Comparison of ENCODE assay signal across 8 mouse cellular contexts in the genomic region with DNA sequence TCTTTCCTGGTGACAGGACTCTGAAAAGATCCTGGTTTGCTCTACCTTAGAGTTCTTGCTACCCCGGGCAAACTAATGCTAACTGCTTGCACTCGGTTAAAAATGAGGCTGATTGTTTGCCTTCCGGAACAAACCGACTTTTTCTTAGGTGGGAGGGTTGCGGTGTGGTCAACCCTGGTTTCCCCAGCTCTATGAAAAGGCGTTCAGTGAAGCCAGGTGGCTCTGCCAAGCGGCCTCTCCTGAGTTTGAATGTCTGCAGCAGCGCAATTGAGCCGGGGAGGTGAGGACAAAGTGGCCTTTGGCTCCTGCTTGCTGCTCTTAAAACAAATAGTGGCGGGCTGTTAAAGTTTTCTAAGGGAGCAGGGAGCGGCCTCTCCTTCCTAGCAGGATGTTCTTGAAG. TPM values are rescaled to one million over a fixed set of nuclear protein-coding genes. Genes with fewer than 3 reads are reported as not detected.
DNase-seq lines count a peak whose midpoint lies in the region; ATAC-seq lines count a peak whose summit lies in the region.

No protein-coding gene starts in this region.

- peak overlapping the region; percentile 47 for H3K4me3 ChIP-seq in heart, embryonic 12.5 days
- peak overlapping the region; percentile 59 for H3K4me3 ChIP-seq in limb, embryonic 10.5 days
- H3K4me3 ChIP-seq in midbrain, embryonic 13.5 days (replicated peaks): peak overlapping the region; percentile 44; the same call in 1 of the 2 replicates

- ATAC-seq in heart, embryonic 12.5 days (ENCODE audit: insufficient number of reproducible peaks, low FRiP score): no peak
- ATAC-seq in hematopoietic stem cell, adult 5-6 weeks (replicated peaks in 1 of 2; ENCODE audit: insufficient read depth in 1 of 2, low FRiP score in 2 of 2, low TSS enrichment in 1 of 2, low read depth in 1 of 2, poor library complexity in 2 of 2, severe bottlenecking in 2 of 2): peak; percentile 41 to 55; a peak in 3 of 4 replicates
- ATAC-seq in midbrain, embryonic 13.5 days: no peak

- 32% methylated on average over 11 of the region's 11 CpGs for WGBS in heart, embryonic 12.5 days
- WGBS in limb, embryonic 10.5 days: 29% methylated on average over 11 of the region's 11 CpGs
- WGBS in midbrain, embryonic 13.5 days: 34% methylated on average over 11 of the region's 11 CpGs

- DNase-seq in heart, adult 9 months (ENCODE audit: low spot score in 2 of 2): no peak
- DNase-seq in limb, embryonic 10.5 days (ENCODE audit: low spot score): peak; percentile 38
- peak; percentile 77 for DNase-seq in yolk sac, embryonic 10.5 days (ENCODE audit: low spot score)
- no peak for DNase-seq in gastrocnemius, postnatal 25 days
- DNase-seq in adrenal gland, adult 2 months: no peak

- peak overlapping the region; percentile 65 for H3K9ac ChIP-seq in heart, embryonic 12.5 days
- H3K9ac ChIP-seq in midbrain, embryonic 13.5 days (replicated peaks): no peak overlapping the region

- H3K27me3 ChIP-seq in heart, embryonic 12.5 days (replicated peaks): peaks cover 28% of the 10 kb centered on the region
- peaks cover 39% of the 10 kb centered on the region for H3K27me3 ChIP-seq in limb, embryonic 10.5 days (ENCODE audit: low read depth, poor library complexity, severe bottlenecking)
- H3K27me3 ChIP-seq in midbrain, embryonic 13.5 days: peaks cover 45% of the 10 kb centered on the region

- H3K4me2 ChIP-seq in heart, embryonic 12.5 days: peak overlapping the region; percentile 94
- H3K4me2 ChIP-seq in midbrain, embryonic 13.5 days (replicated peaks): peak overlapping the region; percentile 86

- H3K4me1 ChIP-seq in heart, embryonic 12.5 days (replicated peaks): peaks cover 11% of the 10 kb centered on the region
- peaks cover 35% of the 10 kb centered on the region for H3K4me1 ChIP-seq in limb, embryonic 10.5 days
- H3K4me1 ChIP-seq in midbrain, embryonic 13.5 days (replicated peaks): peaks cover 19% of the 10 kb centered on the region

- no peaks in the 10 kb centered on the region for H3K36me3 ChIP-seq in heart, embryonic 12.5 days
- no peaks in the 10 kb centered on the region for H3K36me3 ChIP-seq in limb, embryonic 10.5 days
- no peaks in the 10 kb centered on the region for H3K36me3 ChIP-seq in midbrain, embryonic 13.5 days

- no peak overlapping the region for H3K27ac ChIP-seq in heart, embryonic 12.5 days (ENCODE audit: poor library complexity, severe bottlenecking)
- 0 out of 2 replicates have a peak overlapping the region, but pooled peaks have one; percentile 73 for H3K27ac ChIP-seq in limb, embryonic 10.5 days
- H3K27ac ChIP-seq in midbrain, embryonic 13.5 days: no peak overlapping the region

- no peaks in the 10 kb centered on the region; the same call in 1 of the 2 replicates for H3K9me3 ChIP-seq in heart, embryonic 12.5 days (replicated peaks)
- no peaks in the 10 kb centered on the region for H3K9me3 ChIP-seq in limb, embryonic 10.5 days (replicated peaks)
- H3K9me3 ChIP-seq in midbrain, embryonic 13.5 days: no peaks in the 10 kb centered on the region

RNA-seq across cellular contexts. Expression of a gene that starts 0.9 kb away (rescaled TPM):
- polyA plus RNA-seq in heart, embryonic 12.5 days (2016; fragmentation: Nextera tagmentation; extraction: Ambion mirVana): 0.19 and 0.57 TPM in 2 replicates
- 27.8 and 45.0 TPM in 2 replicates for total RNA-seq in hematopoietic stem cell, adult 5-6 weeks (2017)
- polyA plus RNA-seq in limb, embryonic 10.5 days (2016; fragmentation: Nextera tagmentation; extraction: Ambion mirVana): 0.45 and 0.46 TPM in 2 replicates
- 0.22 and 0.35 TPM in 2 replicates for polyA plus RNA-seq in midbrain, embryonic 13.5 days (2015; fragmentation: Nextera tagmentation; extraction: Ambion mirVana)
- under 1 TPM; 0.33 to 0.35 TPM for total RNA-seq in gastrocnemius, postnatal 25 days (2021)
- not detected for total RNA-seq in adrenal gland, adult 2 months (2021)
- not detected in 2 replicates for polyA plus RNA-seq in adrenal gland, adult 2 months (2012; rRNA removed)

RNA-seq across cellular contexts. Expression of a gene that starts 33.3 kb away (rescaled TPM):
- 0.66 and 1.1 TPM in 2 replicates for polyA plus RNA-seq in heart, embryonic 12.5 days (2016; fragmentation: Nextera tagmentation; extraction: Ambion mirVana)
- total RNA-seq in hematopoietic stem cell, adult 5-6 weeks (2017): 4.3 and 6.9 TPM in 2 replicates
- 5.9 and 6.8 TPM in 2 replicates for polyA plus RNA-seq in limb, embryonic 10.5 days (2016; fragmentation: Nextera tagmentation; extraction: Ambion mirVana)
- 0.95 and 0.96 TPM in 2 replicates for polyA plus RNA-seq in midbrain, embryonic 13.5 days (2015; fragmentation: Nextera tagmentation; extraction: Ambion mirVana)
- not detected for total RNA-seq in gastrocnemius, postnatal 25 days (2021)
- total RNA-seq in adrenal gland, adult 2 months (2021): not detected
- not detected in 2 replicates for polyA plus RNA-seq in adrenal gland, adult 2 months (2012; rRNA removed)

RNA-seq across cellular contexts. Expression of a gene that starts 42.6 kb away (rescaled TPM):
- not detected in 2 replicates for polyA plus RNA-seq in heart, embryonic 12.5 days (2016; fragmentation: Nextera tagmentation; extraction: Ambion mirVana)
- not detected in 2 replicates for total RNA-seq in hematopoietic stem cell, adult 5-6 weeks (2017)
- not detected in 2 replicates for polyA plus RNA-seq in limb, embryonic 10.5 days (2016; fragmentation: Nextera tagmentation; extraction: Ambion mirVana)
- 0.14 and 0.57 TPM in 2 replicates for polyA plus RNA-seq in midbrain, embryonic 13.5 days (2015; fragmentation: Nextera tagmentation; extraction: Ambion mirVana)
- not detected for total RNA-seq in gastrocnemius, postnatal 25 days (2021)
- not detected for total RNA-seq in adrenal gland, adult 2 months (2021)
- polyA plus RNA-seq in adrenal gland, adult 2 months (2012; rRNA removed): not detected in 2 replicates

Comparison
In these comparisons a context has a peak if more than half of its experiments do, and no peak if none do; other contexts are left out.
1. ATAC-seq: peak in hematopoietic stem cell, adult 5-6 weeks (2 of 2); none in heart, embryonic 12.5 days (single experiment) and midbrain, embryonic 13.5 days (single experiment).
2. DNase-seq: peak in limb, embryonic 10.5 days (single experiment) and yolk sac, embryonic 10.5 days (single experiment); none in heart, adult 9 months (0 of 2), gastrocnemius, postnatal 25 days (single experiment) and adrenal gland, adult 2 months (single experiment).
3. Peak in every context shown above with its lines, with median percentiles within 50 percentile points of each other: H3K4me3 ChIP-seq.